8 mouse cellular contexts compared by ENCODE assay signal in genomic region chr2:39065400-39065987, GRCm38 (mm10). TPM values are rescaled to one million over a fixed set of nuclear protein-coding genes. Genes with fewer than 3 reads are reported as not detected.
DNase-seq lines count a peak whose midpoint lies in the region; ATAC-seq lines count a peak whose summit lies in the region.

Gene Golga1, minus strand, starts transcription at chr2:39065541.

- intact Hi-C loops in gastrocnemius, postnatal 14 days (cut with DNase I; ENCODE audit: low total_unique reads) = no loop called here
- intact Hi-C loops in left cerebral cortex, postnatal 10 days (cut with DNase I) = loop anchor here (10.0 kb wide), 1 partner anchor 129 kb away; the partner anchor contains the start of gene Scai

- ATAC-seq in inflammation-experienced regulatory T-cells, adult 6 months = peak; percentile 94
- peak; percentile 97 for ATAC-seq in megakaryocyte-erythroid progenitor cell, adult 5-6 weeks (replicated peaks; ENCODE audit: low FRiP score, low TSS enrichment, poor library complexity, severe bottlenecking)

- peak; percentile 93 for DNase-seq in adipocyte (ENCODE audit: low spot score)
- peak; percentile 96 for DNase-seq in embryo, embryonic 10 days (ENCODE audit: low spot score)
- DNase-seq in gastrocnemius, postnatal 14 days = peak; percentile 93
- peak; percentile 87 to 96 for DNase-seq in left cerebral cortex, postnatal 10 days (ENCODE audit: extremely low spot score in 1 of 2, low spot score in 2 of 2)
- peak; percentile 90 for DNase-seq in right cerebral cortex, postnatal 25 days
- DNase-seq in urinary bladder, postnatal 4 days (ENCODE audit: low spot score in 2 of 2) = peak; percentile 90 to 91

RNA-seq across cellular contexts. Expression of gene Golga1, which starts in this region (rescaled TPM):
- total RNA-seq in gastrocnemius, postnatal 14 days (2021) = 10 to 100 TPM in 1 of 2 experiments, 1 to 10 TPM in 1; 9.8 to 10.5 TPM
- 10 to 100 TPM; 24.0 to 38.2 (median 35.3) TPM for polyA plus RNA-seq in inflammation-experienced regulatory T-cells, adult 6 months (2017; shearing (Covaris generic))
- 10 to 100 TPM; 26.4 to 28.2 TPM for total RNA-seq in left cerebral cortex, postnatal 10 days (2021)
- total RNA-seq in megakaryocyte-erythroid progenitor cell, adult 5-6 weeks (2014; fragmentation: Nextera tagmentation) = 21.3 and 32.2 TPM in 2 replicates
- total RNA-seq in megakaryocyte-erythroid progenitor cell, adult 5-6 weeks (2017) = 17.5 and 21.8 TPM in 2 replicates

Comparison
In these comparisons a context has a peak if more than half of its experiments do, and no peak if none do; other contexts are left out.
1. Peak in every context shown above with its lines: DNase-seq and ATAC-seq.